Mouse (Mus musculus): ENCODE measurements around the gene Nxnl1. TPM values are rescaled to one million over a fixed set of nuclear protein-coding genes. Genes with fewer than 3 reads are reported as not detected.

The Nxnl1 gene
- polyA plus RNA-seq (2012; rRNA removed), result not detected in 2 replicates

DNA sequence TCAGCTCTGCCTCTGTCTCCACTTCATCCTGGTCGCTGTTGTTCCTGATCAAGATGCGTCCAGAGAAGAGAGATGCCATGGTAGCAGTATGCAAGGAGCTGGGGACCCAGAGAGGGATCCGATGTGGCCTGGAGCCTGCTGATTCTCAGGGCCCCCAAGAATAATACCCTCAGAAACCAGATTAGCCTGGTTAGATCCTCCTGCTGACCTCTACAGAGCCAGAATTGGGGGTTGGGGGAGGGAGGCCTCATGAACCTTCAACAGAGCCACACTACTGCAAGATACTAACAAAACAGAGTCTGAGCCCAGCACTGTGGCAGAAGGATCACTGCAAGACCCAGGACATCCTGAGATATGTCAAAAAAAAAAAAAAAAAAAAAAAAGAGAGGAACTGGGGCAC is at the start of gene Nxnl1:
TSS of gene Nxnl1 (minus strand) at position 101 of the 400 bp plus-strand sequence.

DNA sequence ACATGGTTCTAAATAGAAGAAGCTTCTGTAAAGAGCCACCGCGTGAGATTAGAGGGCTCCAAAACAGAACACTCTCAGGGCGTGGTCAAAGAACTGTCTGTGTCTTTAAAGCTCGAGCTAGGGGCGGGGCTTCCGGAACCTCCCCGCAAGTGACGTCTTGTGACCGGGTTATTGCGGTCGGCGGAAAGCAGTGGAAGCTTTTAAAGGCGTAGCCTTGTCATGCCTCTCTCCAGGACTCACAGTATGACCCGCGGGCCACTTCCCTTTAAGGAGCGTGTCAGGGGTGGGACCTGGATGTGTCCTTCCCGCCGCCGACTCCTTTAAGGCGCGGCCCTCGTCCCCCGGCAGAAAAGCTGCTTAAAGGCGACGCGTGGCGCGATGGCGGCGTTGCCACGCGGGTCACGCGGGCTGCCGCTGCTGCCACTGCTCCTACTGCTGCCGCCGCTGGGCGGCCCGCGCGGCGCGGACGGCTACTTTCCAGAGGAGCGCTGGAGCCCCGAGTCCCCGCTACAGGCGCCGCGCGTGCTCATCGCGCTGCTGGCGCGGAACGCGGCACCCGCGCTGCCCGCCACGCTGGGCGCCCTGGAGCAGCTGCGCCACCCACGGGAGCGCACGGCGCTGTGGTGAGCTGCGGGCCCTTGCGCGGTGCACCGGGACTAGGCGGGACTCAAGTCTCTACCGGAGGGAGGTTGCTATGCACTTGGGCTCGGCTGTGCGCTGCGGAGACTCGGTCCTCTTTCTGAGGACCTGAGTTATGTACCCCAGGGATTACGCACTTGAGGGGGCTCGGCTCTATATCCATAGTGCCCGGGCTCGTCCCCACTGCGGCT is 44.6 kb upstream of the Nxnl1 start, which contains the start of gene Colgalt1:
TSS of gene Colgalt1 (plus strand) at position 177 of the 830 bp plus-strand sequence.

GRCm38 (mm10) chr8:71597451-71597850 is 31.1 kb upstream of the Nxnl1 start, which contains the start of gene Fam129c:
TSS of gene Fam129c (plus strand) at chr8:71597648.

GRCm38 (mm10) chr8:71591471-71592373 is 25.3 kb upstream of the Nxnl1 start, which contains the start of gene Pgls:
TSS of gene Pgls (plus strand) at chr8:71592176.

GRCm38 (mm10) chr8:71568387-71568937 is 2.1 kb upstream of the Nxnl1 start, which contains the start of gene Slc27a1:
TSS of gene Slc27a1 (plus strand) at chr8:71568882.

DNA sequence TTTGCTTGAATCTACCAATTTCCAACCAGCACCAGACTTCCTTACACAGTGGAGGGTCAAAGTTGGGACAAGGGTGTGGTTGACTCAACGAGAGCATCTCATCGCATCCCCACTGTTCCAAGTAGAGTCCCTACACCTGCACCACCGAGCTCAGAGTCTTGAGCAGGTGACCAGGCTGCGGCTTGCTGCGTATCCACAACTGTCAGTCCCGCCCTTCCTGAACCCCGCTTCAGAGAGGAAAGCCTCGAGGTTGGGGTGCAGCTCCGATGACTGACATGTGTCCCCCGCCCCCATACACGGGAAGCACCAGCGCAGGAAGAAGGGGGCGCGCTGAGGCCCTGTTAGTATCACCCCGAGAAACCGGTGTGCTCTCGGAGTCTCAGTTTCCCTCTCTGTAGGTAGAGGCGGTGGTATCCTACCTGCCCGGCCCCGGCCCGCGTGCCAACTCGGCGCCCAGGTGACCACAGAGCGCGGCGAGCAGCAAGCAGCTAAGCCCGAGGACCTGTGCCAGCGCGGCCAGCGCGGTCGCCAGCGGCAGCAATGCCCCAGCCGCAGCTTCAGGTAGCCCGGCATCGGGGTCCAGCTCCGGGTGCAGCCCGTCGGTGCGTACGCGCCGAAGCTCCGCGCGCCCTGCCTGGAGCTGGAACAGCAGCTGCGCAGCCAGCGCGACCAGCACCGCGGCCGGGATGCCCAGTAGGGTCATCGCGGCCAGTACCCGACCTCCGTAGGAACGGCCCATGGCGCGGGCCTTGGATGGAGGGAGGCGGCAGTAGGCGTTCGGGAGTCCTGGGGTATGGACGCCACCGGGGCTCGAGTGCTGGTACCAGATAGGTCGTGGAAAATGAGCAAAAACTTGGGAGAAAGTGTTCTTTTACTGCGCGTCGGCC is 8.1 kb downstream of the Nxnl1 start, which contains the start of gene Tmem221:
TSS of gene Tmem221 (minus strand) at position 801 of the 887 bp plus-strand sequence.

DNA sequence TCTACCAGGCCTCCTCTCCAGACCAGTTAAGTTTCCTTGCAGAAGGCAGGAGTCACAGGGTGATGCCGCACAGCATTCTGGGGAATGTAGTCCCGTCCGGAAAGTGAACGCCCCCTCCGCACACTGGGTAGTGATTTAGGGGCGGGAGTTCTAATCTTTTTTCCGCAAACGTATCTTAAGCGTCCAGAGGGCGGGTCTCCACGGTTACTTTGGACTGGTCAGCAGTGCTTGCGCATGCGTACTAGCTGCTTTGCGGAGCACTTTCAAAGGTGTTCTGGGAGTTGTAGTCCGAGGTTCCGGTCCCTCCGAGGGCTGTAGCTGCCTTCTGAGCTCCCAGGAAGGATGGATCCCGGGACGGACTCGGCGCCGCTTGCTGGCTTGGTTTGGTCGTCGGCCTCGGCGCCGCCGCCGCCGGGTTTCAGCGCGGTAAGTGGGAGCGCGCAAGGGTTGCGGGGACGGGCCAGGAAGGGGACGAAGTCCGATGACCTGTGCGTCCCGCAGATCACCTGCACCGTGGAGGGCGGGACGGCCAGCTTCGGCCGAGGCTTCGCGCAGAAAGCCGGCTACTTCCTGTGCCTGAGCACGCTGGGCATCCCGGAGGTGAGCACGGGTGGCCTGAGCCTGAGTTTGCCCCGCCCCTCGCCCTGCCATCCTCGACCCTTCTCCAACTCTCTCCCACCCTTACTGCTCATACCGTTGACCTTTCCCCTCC is 23.6 kb downstream of the Nxnl1 start, which contains the start of gene Mvb12a:
TSS of gene Mvb12a (plus strand) at position 291 of the 712 bp plus-strand sequence.

DNA sequence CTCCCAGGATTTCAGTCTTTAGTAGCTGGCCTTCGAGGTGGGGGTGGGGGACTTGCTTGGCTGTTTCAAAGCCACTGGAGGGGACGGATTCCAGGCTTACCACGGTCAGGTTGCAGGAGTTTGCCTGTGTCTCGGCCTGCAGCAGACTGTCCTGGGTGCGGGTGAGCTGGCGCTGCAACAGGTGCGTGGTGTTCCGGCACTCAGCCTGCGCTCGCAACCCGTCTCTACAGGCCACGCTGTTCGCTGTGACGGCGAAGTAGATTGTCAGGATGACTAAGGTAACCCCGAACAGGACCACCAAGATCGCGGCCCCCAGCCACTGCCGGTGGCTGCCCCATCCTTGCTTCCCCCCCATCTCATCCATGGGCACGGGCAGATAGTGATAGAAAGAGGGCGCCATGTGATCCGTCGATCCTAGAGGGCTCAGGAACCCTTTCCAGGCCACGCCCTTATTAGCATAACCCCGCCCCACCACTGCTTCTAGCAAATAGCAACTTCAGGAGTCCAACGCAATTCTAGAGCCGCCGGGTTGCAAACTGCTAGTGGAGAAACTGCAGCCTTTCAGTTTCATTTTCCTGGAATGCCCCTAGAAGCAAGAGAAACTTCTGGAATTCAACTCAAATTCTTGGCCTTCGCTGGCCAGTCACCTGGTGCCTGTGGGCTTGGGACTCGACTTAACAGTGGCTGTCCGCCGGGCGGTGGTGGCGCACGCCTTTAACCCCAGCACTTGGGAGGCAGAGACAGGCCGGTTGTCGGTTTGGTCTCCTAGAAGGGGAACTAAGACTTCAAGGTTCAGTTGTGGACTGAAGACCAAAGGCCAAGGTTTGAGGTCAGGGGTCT is 29.2 kb downstream of the Nxnl1 start, which contains the start of gene Bst2:
TSS of gene Bst2 (minus strand) at position 429 of the 840 bp plus-strand sequence.

GRCm38 (mm10) chr8:71525226-71526050 is 41.0 kb downstream of the Nxnl1 start, which contains the start of gene Ccdc194:
TSS of gene Ccdc194 (minus strand) at chr8:71525711.

DNA sequence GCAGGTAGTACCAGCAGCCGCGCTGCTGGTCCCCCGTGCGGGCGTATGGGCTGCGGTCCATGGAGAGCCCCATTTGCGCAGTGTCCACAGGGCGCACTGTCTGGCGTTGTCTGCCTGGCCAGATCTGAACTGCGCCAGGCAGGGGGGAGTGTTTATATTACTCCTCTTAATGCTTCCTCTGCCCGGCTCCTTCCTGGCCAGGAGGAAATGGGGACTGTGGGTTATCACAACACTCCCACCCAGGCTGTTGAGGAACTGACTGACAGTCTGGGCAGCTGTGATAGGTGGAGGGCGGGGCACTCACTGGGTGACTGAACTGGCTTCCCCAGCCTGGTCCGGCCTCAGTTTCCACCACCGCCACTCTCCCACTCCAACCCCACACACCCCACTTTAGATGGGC is 54.8 kb downstream of the Nxnl1 start, which contains the start of gene Plvap:
TSS of gene Plvap (minus strand) at position 109 of the 400 bp plus-strand sequence.

Other genes starting within 250 kb of the Nxnl1 start
- gene Use1, start 199.8 kb downstream of the Nxnl1 start, polyA plus RNA-seq (2012; rRNA removed), result 175 and 182 TPM in 2 replicates
- gene Ocel1, start 195.3 kb downstream of the Nxnl1 start, polyA plus RNA-seq (2012; rRNA removed), result 5.5 and 5.6 TPM in 2 replicates
- 41.8 and 52.9 TPM in 2 replicates for gene Nr2f6, start 184.6 kb downstream of the Nxnl1 start, polyA plus RNA-seq (2012; rRNA removed)
- gene Ushbp1, start 170.8 kb downstream of the Nxnl1 start, polyA plus RNA-seq (2012; rRNA removed), result 9.2 and 11.1 TPM in 2 replicates
- gene Babam1, start 169.7 kb downstream of the Nxnl1 start, polyA plus RNA-seq (2012; rRNA removed), result 130 and 141 TPM in 2 replicates
- gene Ankle1, start 160.6 kb downstream of the Nxnl1 start, polyA plus RNA-seq (2012; rRNA removed), result 24.8 and 26.3 TPM in 2 replicates
- gene Abhd8, start 102.9 kb downstream of the Nxnl1 start, polyA plus RNA-seq (2012; rRNA removed), result 122 and 130 TPM in 2 replicates
- 88.1 and 98.9 TPM in 2 replicates for gene Mrpl34, start 101.6 kb downstream of the Nxnl1 start, polyA plus RNA-seq (2012; rRNA removed)
- 167 and 174 TPM in 2 replicates for gene Dda1, start 97.4 kb downstream of the Nxnl1 start, polyA plus RNA-seq (2012; rRNA removed)
- gene Ano8, start 80.6 kb downstream of the Nxnl1 start, polyA plus RNA-seq (2012; rRNA removed), result 123 and 140 TPM in 2 replicates
- 27.1 and 27.9 TPM in 2 replicates for gene Gtpbp3, start 78.5 kb downstream of the Nxnl1 start, polyA plus RNA-seq (2012; rRNA removed)
- 11.4 and 18.7 TPM in 2 replicates for gene Plvap, start 54.8 kb downstream of the Nxnl1 start, polyA plus RNA-seq (2012; rRNA removed)
- gene Ccdc194, start 40.9 kb downstream of the Nxnl1 start, polyA plus RNA-seq (2012; rRNA removed), result 0.59 and 0.60 TPM in 2 replicates
- 36.4 and 46.8 TPM in 2 replicates for gene Bst2, start 29.1 kb downstream of the Nxnl1 start, polyA plus RNA-seq (2012; rRNA removed)
- 81.1 and 89.0 TPM in 2 replicates for gene Mvb12a, start 23.7 kb downstream of the Nxnl1 start, polyA plus RNA-seq (2012; rRNA removed)
- gene Tmem221, start 7.7 kb downstream of the Nxnl1 start, polyA plus RNA-seq (2012; rRNA removed), result 0.05 and 0.15 TPM in 2 replicates
- 117 and 122 TPM in 2 replicates for gene Slc27a1, start 2.3 kb upstream of the Nxnl1 start, polyA plus RNA-seq (2012; rRNA removed)
- 133 and 140 TPM in 2 replicates for gene Pgls, start 25.6 kb upstream of the Nxnl1 start, polyA plus RNA-seq (2012; rRNA removed)
- gene Fam129c, start 31.0 kb upstream of the Nxnl1 start, polyA plus RNA-seq (2012; rRNA removed), result 9.8 and 10.5 TPM in 2 replicates
- 134 and 175 TPM in 2 replicates for gene Colgalt1, start 44.4 kb upstream of the Nxnl1 start, polyA plus RNA-seq (2012; rRNA removed)
- 65.1 and 70.6 TPM in 2 replicates for gene Unc13a, start 105.2 kb upstream of the Nxnl1 start, polyA plus RNA-seq (2012; rRNA removed)
- gene Jak3, start 109.7 kb upstream of the Nxnl1 start, polyA plus RNA-seq (2012; rRNA removed), result 4.6 and 6.3 TPM in 2 replicates
- 1.8 and 2.0 TPM in 2 replicates for gene Insl3, start 122.6 kb upstream of the Nxnl1 start, polyA plus RNA-seq (2012; rRNA removed)
- gene B3gnt3, start 135.2 kb upstream of the Nxnl1 start, polyA plus RNA-seq (2012; rRNA removed), result 0.51 and 0.57 TPM in 2 replicates
- 151 and 159 TPM in 2 replicates for gene Fcho1, start 159.1 kb upstream of the Nxnl1 start, polyA plus RNA-seq (2012; rRNA removed)

Measured in central nervous system, embryonic 14 days (tissue).